Mouse (Mus musculus) neural tube, embryonic 15.5 days (tissue): Measurements from ENCODE around the gene Dbi. TPM values are rescaled to one million over a fixed set of nuclear protein-coding genes. Genes with fewer than 3 reads are reported as not detected.

Source experiments
- ATAC-seq: fragments of 200-750 bp; cut with Nextera tagmentation; 2 replicates; pipeline ENCODE4 v1.8.0; 2017; ENCODE audit warnings: mild to moderate bottlenecking, moderate TSS enrichment, moderate library complexity; ENCODE audit not compliant: low FRiP score
- H3K27ac ChIP-seq: fragments of 300-500 bp; sonication (generic); replicated peaks from 2 replicates; pipeline ENCODE4 v1.5.1; 2015; ENCODE audit warnings: mild to moderate bottlenecking, inconsistent platforms
- H3K27me3 ChIP-seq: fragments of 300-500 bp; sonication (generic); replicated peaks from 2 replicates; pipeline ENCODE4 v1.6.1; 2015; ENCODE audit warnings: inconsistent platforms
- H3K36me3 ChIP-seq: fragments of 300-500 bp; sonication (generic); 2 replicates; pipeline ENCODE4 v1.6.1; 2015; ENCODE audit warnings: inconsistent platforms
- H3K4me1 ChIP-seq: fragments of 300-500 bp; sonication (generic); 2 replicates; pipeline ENCODE4 v1.6.1; 2015; ENCODE audit warnings: inconsistent platforms
- H3K4me2 ChIP-seq: fragments of 300-500 bp; sonication (generic); 2 replicates; pipeline ENCODE4 v1.6.1; 2015; ENCODE audit warnings: inconsistent platforms, mild to moderate bottlenecking, moderate library complexity
- H3K4me3 ChIP-seq: fragments of 300-500 bp; sonication (generic); replicated peaks from 2 replicates; pipeline ENCODE4 v1.5.1; 2015; ENCODE audit warnings: mild to moderate bottlenecking, inconsistent platforms
- H3K9ac ChIP-seq: fragments of 300-500 bp; sonication (generic); replicated peaks from 2 replicates; pipeline ENCODE4 v1.6.1; 2015; ENCODE audit warnings: mild to moderate bottlenecking, inconsistent platforms
- H3K9me3 ChIP-seq: fragments of 300-500 bp; sonication (generic); replicated peaks from 2 replicates; pipeline ENCODE4 v1.6.1; 2016; ENCODE audit warnings: inconsistent platforms
- WGBS: fragments of 180-500 bp; shearing (Covaris S2); methylation state at CpG from one replicate; pipeline ENCODE4 v1.1.7; 2015; ENCODE audit warnings: mixed read lengths; 5-methylcytosine and 5-hydroxymethylcytosine counted together
- polyA plus RNA-seq: library from polyadenylated mRNA; unstranded; fragments of >200 nt; fragmentation: Nextera tagmentation; extraction: Ambion mirVana; gene quantifications from 2 replicates; pipeline ENCODE4 v1.2.1, GENCODE M21; 2015

The Dbi gene
- polyA plus RNA-seq, 1 experiment from 2014 or later = 1,904 TPM

DNA sequence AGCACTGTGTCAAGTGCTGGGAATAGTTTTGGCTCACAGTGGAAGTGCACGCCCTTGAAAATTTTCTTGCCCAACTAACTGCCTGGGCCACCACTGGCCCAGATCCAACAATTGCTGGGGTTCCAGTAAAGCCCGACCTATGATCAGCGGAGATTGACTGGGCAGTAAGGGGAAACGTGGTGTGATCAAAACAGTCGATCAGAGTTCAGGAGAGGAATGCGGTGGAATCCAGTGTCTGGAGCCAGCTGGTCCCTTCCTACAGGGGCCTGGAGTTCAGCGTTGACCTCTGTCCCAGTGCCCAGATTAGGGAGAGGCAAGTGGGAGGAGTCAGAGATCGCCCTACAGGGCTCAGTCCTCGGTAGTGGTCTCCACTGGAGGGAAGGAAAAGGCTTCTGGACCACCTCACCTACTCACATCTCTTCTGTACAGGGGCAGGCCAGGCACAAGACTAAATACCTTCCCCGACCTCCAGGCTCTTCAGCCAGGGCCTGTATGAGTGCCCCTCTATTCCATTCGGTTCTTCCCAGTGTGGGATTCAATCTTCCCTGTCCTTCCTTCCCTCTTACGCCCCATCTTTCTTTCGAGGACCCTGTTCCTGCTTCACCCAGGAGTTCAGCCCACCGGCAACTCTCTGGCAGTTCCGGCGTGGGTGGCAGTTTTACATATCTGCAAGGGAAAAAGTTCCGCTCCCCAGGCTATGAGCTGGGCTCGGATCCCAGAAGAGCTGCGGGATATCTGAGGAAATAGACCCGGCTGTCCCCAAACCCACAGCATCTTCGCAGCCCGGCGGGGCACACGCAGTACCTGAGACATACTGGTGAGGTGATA, 523 bp downstream of the Dbi start:
- Histone ChIP-seq H3K9ac (peak overlapping the region; percentile 77), H3K36me3 (peaks cover 8% of the 10 kb centered on the region; the same call in 1 of the 2 replicates), H3K4me2 (peak overlapping the region; percentile 88), H3K27me3 (no peaks in the 10 kb centered on the region), H3K9me3 (no peaks in the 10 kb centered on the region), H3K4me3 (peak overlapping the region; percentile 71), H3K4me1 (peaks cover 40% of the 10 kb centered on the region), H3K27ac (peak overlapping the region; percentile 93)
- ATAC-seq = peak; percentile 42
- WGBS = 5% methylated on average over 23 of the region's 24 CpGs

DNA sequence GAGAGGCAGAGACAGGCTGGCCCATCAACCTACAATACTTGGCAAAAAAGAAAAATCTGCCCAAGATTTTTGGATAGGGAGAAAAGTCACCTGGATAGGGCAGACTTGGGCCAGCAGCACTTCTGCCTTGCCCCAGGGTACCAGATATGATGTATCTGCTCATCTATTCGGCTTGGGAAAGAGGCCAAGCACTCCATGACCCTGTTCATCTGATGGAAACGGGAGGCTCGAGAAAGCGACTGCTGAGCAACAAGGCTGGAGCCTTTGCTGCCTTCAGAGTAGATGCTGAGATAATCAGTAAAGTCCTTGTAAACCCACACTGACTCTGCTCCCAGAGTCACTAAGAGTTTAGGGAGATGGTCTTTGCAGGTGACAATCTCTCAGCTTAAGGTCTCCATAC, 1.5 kb downstream of the Dbi start:
- WGBS = 79% methylated on average over 4 of the region's 4 CpGs

DNA sequence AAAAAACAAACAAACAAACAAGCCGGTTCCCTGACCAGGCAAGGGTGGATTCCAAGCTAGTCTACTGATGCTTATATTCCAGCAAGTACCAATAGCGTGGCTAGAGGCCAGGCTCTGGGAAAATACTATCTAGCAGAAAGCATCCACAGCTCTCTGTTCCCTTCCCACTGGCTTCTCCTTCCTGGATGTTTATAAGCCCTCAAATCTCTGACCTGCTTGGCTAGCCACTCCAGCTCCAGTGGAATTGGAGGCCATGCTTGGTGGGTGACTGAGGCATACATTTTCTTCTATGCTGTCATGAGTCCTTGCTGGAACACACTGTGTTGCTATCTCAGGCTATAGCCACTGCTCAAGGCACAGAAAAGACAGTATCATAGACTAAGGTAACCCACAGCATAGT, 2.0 kb downstream of the Dbi start:
- Histone ChIP-seq H3K4me3 (peak overlapping the region; percentile 71), H3K27ac (peak overlapping the region; percentile 93), H3K36me3 (peaks cover 21% of the 10 kb centered on the region), H3K4me1 (peaks cover 43% of the 10 kb centered on the region), H3K27me3 (no peaks in the 10 kb centered on the region), H3K4me2 (peak overlapping the region; percentile 88), H3K9ac (peak overlapping the region; percentile 77), H3K9me3 (no peaks in the 10 kb centered on the region)
- 76% methylated on average over 2 of the region's 2 CpGs for WGBS
- no peak for ATAC-seq

More for the DNA sequence above, 1.5 kb downstream of the Dbi start:
- no peaks in the 10 kb centered on the region for H3K9me3 ChIP-seq
- H3K27me3 ChIP-seq = no peaks in the 10 kb centered on the region
- ATAC-seq = no peak
- peaks cover 17% of the 10 kb centered on the region for H3K36me3 ChIP-seq
- peaks cover 43% of the 10 kb centered on the region for H3K4me1 ChIP-seq
- peak overlapping the region; percentile 93 for H3K27ac ChIP-seq
- peak overlapping the region; percentile 77 for H3K9ac ChIP-seq
- H3K4me3 ChIP-seq = peak overlapping the region; percentile 71
- peak overlapping the region; percentile 88 for H3K4me2 ChIP-seq

DNA sequence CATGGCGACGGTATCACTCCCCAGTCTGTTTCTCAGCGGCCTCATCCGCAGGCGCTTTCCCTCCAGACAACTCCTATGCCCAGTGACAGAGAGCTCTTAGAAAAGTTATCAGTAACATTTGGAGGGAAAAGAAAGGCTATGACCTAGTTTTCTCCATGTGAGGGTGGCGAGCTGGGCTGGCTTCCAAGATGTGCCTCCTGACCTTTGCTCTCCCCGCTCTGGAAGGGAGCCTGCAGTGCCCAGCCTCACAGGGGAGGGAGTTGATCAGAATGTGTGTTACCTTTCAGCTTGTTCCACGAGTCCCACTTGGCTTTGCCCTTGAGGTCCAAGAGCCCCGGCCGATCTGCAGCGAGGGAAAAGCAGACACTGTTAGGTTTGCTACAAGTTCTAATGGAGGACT, 4.8 kb downstream of the Dbi start:
- Histone ChIP-seq H3K36me3 (peaks cover 39% of the 10 kb centered on the region), H3K4me1 (peaks cover 30% of the 10 kb centered on the region), H3K4me2 (peak overlapping the region; percentile 22; the same call in 1 of the 2 replicates), H3K9me3 (no peaks in the 10 kb centered on the region), H3K9ac (no peak overlapping the region), H3K4me3 (no peak overlapping the region), H3K27me3 (no peaks in the 10 kb centered on the region), H3K27ac (peak overlapping the region; percentile 77)
- WGBS = 66% methylated on average over 11 of the region's 11 CpGs
- peak; percentile 2; the same call in 1 of the 2 replicates for ATAC-seq

DNA sequence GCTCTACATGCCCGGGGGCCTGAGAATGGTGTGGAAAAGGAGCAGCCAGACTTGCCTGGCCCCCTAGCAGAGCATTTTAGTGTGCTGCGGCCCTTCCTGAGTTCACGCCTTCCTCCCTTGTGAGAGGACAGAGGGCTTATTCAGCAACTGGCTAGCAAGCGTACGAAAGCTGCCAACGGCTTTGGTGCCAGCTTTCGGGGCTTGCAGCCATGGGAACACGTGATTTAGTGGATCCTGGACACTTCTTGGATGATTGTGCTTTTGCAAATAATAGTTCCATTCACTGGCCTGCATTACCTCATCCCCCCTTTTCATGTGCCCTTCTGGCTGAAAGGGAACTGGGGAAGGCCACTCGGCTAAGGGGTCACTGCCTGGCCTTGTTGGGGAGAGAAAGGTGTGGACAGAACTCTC, 5.2 kb downstream of the Dbi start:
- Histone ChIP-seq H3K4me1 (peaks cover 30% of the 10 kb centered on the region), H3K27me3 (no peaks in the 10 kb centered on the region), H3K27ac (peak overlapping the region; percentile 81), H3K4me2 (peak overlapping the region; percentile 22; the same call in 1 of the 2 replicates), H3K9ac (no peak overlapping the region), H3K36me3 (peaks cover 39% of the 10 kb centered on the region), H3K9me3 (no peaks in the 10 kb centered on the region), H3K4me3 (no peak overlapping the region)
- ATAC-seq = peak; percentile 81
- 37% methylated on average over 9 of the region's 9 CpGs for WGBS

DNA sequence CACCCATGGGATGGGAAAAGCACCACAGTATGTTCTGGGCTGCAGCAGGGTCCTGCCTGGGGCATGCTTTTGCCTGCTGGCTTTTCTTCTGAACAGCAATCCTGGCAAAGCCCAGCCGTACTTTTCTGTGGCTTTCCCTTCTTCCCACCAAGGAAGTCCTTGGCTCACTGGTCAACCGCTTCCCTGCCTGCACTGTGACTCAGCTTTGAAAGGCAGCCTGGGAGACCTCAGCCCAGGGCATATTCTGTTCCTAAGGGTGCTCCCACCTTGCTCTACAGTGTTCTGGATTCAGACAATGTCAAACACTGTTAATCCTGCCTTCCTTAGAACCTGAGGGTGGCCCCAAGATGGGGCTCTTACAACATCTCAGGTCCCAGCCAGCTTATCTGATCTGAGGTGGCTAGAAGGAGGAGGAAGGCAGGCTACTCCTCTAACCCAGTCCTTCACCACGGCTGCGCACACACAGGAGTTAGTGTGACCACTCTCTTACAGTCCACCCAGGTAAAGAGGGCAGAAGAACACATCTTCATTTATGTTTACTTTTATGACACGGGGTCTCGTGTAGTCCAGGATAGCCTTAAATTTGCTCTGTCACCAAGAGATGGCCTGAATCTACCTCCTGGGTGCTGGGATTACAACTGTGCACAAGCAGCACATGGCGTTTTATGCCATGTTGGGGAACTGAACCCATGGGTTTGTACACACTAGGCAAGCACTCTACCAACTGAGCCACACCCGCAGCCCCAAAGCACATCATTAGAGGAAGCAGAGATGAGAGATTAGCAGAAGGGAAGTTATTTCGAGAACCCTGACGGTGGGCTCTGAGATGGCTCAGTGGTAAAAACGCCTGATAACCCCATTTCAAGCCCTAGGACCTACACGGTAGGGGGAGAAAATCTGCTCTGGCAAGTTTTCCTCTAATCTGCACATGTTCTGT, 8.4 kb downstream of the Dbi start:
- Histone ChIP-seq H3K4me3 (no peak overlapping the region), H3K4me2 (no peak overlapping the region), H3K9ac (no peak overlapping the region), H3K27ac (peak overlapping the region; percentile 37; the same call in 1 of the 2 replicates), H3K9me3 (no peaks in the 10 kb centered on the region), H3K4me1 (0 out of 2 replicates have a peak, but pooled peaks cover 3% of the 10 kb centered on the region), H3K27me3 (no peaks in the 10 kb centered on the region), H3K36me3 (peaks cover 39% of the 10 kb centered on the region)
- no peak for ATAC-seq
- 90% methylated on average over 12 of the region's 12 CpGs for WGBS

DNA sequence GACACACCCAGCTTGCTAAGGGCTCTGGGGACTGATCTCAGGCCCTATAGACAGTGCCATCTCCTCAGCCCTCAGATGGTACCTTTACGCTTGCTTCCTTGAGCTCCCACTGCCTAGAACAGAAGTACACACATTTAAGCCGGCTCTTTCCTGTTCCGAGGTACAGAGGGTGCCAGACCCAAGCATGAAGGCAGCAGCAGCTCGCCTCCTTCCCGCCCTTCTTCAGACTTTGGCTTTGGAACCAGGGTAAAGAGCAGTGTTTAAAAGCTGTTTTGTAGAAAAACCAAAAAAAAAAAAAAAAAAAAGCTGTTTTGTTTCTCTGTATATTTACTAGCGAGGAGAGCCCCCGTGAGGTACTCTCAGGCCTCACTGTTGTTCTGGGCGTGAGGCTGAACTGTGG, 9.1 kb downstream of the Dbi start:
- 85% methylated on average over 8 of the region's 8 CpGs for whole genome bisulfite sequencing
- H3K4me2 ChIP-seq = no peak overlapping the region
- ATAC-seq = no peak
- H3K4me3 ChIP-seq = no peak overlapping the region
- no peaks in the 10 kb centered on the region for H3K27me3 ChIP-seq
- 0 out of 2 replicates have a peak, but pooled peaks cover 3% of the 10 kb centered on the region for H3K4me1 ChIP-seq
- peaks cover 39% of the 10 kb centered on the region for H3K36me3 ChIP-seq
- H3K9me3 ChIP-seq = no peaks in the 10 kb centered on the region
- no peak overlapping the region for H3K9ac ChIP-seq
- 0 out of 2 replicates have a peak overlapping the region, but pooled peaks have one; percentile 37 for H3K27ac ChIP-seq

DNA sequence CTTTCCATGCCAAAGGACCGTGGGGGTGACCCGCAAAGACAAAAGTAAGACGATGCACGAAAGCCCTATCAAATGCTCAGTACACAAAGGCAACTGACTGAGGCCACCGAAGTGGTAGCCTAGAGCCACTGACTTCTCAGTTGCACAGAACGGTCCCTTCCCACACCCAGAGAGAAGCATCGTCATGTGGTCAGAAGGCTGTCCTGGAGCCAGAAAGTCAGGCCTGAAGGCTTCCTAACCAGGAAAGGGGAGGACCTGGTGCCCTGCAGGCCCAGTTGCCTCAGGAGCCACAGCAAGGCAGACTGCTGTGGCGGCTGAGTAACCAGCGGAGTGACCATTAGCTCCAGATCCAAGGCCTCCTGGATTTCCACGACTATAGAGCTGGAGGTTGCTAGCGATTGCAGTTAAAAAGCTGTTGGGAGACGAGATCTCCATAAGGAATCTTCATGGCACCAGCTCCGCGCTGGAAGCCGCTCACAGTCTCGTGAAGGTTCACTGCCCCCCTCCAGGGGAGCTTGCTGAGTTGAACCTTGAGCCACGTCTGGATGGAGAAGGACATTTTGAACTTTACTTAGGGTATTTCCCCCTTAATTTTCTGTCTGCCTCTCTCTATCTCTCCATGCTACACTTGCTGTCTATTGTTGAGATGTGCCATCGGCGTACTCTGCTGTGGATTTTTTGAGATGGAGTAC, 11.0 kb downstream of the Dbi start:
- 87% methylated on average over 19 of the region's 19 CpGs for WGBS
- no peak overlapping the region for H3K9ac ChIP-seq

DNA sequence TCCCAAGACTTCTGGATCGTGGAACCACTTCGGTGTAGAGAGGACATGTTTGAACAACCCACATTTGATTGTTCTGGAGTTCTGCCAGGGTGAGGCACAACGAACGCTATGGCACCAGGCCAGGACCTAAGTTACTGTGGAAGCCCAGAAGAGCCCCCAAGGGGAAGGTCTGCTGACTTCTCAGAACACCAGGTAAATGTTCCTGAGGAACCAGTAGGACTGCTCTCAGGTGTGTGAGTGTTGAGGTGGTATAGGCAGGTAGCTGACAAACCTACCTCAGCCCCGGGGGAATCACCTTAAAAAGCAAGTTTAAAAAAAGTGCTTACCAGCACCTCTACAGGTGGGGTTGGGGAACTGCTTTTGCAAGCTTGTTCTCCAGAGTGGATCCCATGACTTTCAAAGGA, 15.3 kb downstream of the Dbi start:
- Histone ChIP-seq H3K36me3 (no peaks in the 10 kb centered on the region), H3K27me3 (no peaks in the 10 kb centered on the region), H3K4me2 (no peak overlapping the region), H3K4me1 (no peaks in the 10 kb centered on the region), H3K9ac (no peak overlapping the region), H3K9me3 (no peaks in the 10 kb centered on the region), H3K27ac (no peak overlapping the region), H3K4me3 (no peak overlapping the region)
- 71% methylated on average over 5 of the region's 5 CpGs for WGBS
- no peak for ATAC-seq

More for the DNA sequence above, 11.0 kb downstream of the Dbi start:
- no peaks in the 10 kb centered on the region for H3K27me3 ChIP-seq
- H3K36me3 ChIP-seq = peaks cover 27% of the 10 kb centered on the region
- H3K4me1 ChIP-seq = no peaks in the 10 kb centered on the region
- no peak overlapping the region for H3K4me3 ChIP-seq
- ATAC-seq = no peak
- H3K9me3 ChIP-seq = no peaks in the 10 kb centered on the region
- no peak overlapping the region for H3K27ac ChIP-seq
- H3K4me2 ChIP-seq = no peak overlapping the region

DNA sequence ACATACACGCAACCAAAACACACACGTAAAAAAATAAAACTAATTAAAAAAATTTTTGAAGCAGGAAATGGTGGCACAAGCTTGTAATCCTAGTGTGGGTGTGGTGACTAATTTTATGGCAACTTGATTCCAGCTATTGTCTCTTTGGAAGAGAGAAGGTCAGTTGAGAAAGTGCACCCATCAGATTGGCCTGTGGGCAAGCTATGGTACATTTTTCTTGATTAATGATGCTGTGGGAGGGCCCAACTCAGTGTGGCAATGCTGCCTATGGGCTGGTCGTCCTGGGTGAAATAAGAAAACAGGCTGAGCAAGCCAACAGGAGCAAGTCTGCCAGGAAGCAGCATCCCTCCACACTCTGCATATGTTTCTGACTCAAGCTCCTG, 19.7 kb downstream of the Dbi start:
- no peak overlapping the region for H3K4me3 ChIP-seq
- H3K36me3 ChIP-seq = no peaks in the 10 kb centered on the region
- no peak for ATAC-seq
- 89% methylated on average over 3 of the region's 3 CpGs for WGBS
- no peaks in the 10 kb centered on the region for H3K4me1 ChIP-seq
- H3K4me2 ChIP-seq = no peak overlapping the region
- H3K27me3 ChIP-seq = no peaks in the 10 kb centered on the region
- no peaks in the 10 kb centered on the region for H3K9me3 ChIP-seq
- no peak overlapping the region for H3K27ac ChIP-seq
- H3K9ac ChIP-seq = no peak overlapping the region
